Mouse (Mus musculus) C3H10T1/2 (cell line): ENCODE data around the gene Pds5a. TPM values are rescaled to one million over a fixed set of nuclear protein-coding genes. Genes with fewer than 3 reads are reported as not detected.

Experiments
- polyA plus RNA-seq, 2 experiments: library from polyadenylated mRNA; unstranded; fragments of >200 nt; fragmentation: generic; extraction: Trizol; gene quantifications; one replicate each; pipeline ENCODE4 v1.2.1; 2012; ENCODE audit warnings: missing spikeins in 2 of 2

Pds5a gene
- 1 to 10 TPM; 1.1 to 9.8 TPM for polyA plus RNA-seq

DNA sequence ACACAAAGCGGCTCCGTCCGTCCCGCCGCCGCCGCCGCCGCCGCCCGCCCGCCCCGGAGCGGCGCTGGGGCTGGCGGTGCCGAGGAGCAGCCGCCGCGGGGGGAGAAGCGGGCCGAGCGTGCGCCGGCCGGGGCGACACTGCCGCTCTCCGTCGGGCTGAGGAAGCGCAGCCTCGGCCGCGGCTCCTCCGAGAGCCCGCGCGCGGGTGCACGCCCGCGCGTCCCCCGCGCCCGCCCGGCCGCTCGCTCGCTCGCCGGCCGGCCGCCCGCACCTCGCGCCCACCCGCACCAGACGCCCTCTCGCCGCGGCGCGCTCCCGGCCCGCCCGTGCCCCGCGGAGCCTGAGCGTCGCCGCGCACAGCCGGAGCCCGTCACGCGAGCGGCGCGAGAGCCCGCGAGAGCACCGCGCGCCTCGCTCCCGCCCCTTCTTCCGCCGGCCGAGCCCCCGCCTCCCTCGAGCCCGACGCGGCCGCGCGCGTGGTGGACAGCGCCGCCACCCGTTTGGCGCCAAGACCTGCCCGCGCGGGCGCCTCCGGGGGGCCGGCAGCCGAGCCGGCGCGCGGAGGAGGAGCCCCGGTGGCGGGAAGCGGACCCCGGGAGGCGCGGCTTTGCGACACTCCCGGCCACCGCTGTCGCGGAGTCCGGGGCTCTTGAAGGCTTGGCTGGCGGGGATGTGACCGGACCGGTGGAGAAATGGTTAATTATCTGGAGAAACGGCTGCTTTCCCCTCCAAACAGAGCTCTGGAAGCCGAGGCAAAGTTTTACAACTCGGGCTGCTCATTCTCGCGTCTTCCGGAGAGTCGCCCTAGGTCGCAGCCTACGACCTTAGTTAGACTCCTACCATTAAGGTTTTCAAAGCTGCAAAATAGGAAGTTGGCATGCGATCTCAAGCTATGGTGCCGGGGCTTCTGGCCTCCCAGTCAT lies at the start of gene Pds5a:
TSS of gene Pds5a (minus strand) at position 438 of the 923 bp plus-strand sequence.

Other genes with a start within 250 kb of the Pds5a start
- not detected for gene Gm43552, start 205.4 kb downstream of the Pds5a start, polyA plus RNA-seq
- 10 to 100 TPM; 46.0 to 97.2 TPM for gene Smim14, start 161.1 kb downstream of the Pds5a start, polyA plus RNA-seq
- 10 to 100 TPM; 36.8 to 50.9 TPM for gene Ube2k, start 161.0 kb downstream of the Pds5a start, polyA plus RNA-seq
- 1 to 10 TPM in 1 of 2 experiments, under 1 TPM in 1; 0.06 to 2.3 TPM for gene N4bp2, start 65.2 kb upstream of the Pds5a start, polyA plus RNA-seq
- not detected for gene Rhoh, start 162.9 kb upstream of the Pds5a start, polyA plus RNA-seq
- not detected for gene Chrna9, start 236.6 kb upstream of the Pds5a start, polyA plus RNA-seq